Mouse (Mus musculus) left cerebral cortex, postnatal 4 days (tissue): ENCODE results near the gene Riok1. TPM values are rescaled to one million over a fixed set of nuclear protein-coding genes. Genes with fewer than 3 reads are reported as not detected.

Experiments
- microRNA-seq: library from miRNA; unstranded; fragments of <30 nt; microRNA quantifications from one replicate; pipeline ENCODE4 v1.2.0, GENCODE M21; 2022
- total RNA-seq, 2 experiments: library from RNA; stranded (reverse); gene quantifications; 2 replicates each; pipeline ENCODE4 v1.2.3; 2021

Gene Riok1
- total RNA-seq, 2 experiments from 2014 or later: 36.2 to 37.3 TPM

Small RNAs within 50 kb of the gene (microRNA-seq; reads per million reads assigned to microRNA genes)
- gene Gm27387: not detected

Other genes starting within 250 kb of the Riok1 start
- gene Ssr1, start 42.8 kb upstream of the Riok1 start, total RNA-seq: 10 to 100 TPM; 84.5 to 86.1 TPM
- gene Cage1, start 74 bp downstream of the Riok1 start, total RNA-seq: 1 to 10 TPM; 3.6 to 3.8 TPM
- under 1 TPM; 0.38 to 0.40 TPM for gene Dsp, start 114.3 kb downstream of the Riok1 start, total RNA-seq
- gene Snrnp48, start 167.9 kb downstream of the Riok1 start, total RNA-seq: 10 to 100 TPM; 21.6 to 23.4 TPM